Mouse (Mus musculus): ENCODE measurements at regions not wholly inside any gene's neighbourhood (a gene's known extent, or its start where the extent isn't known, plus 50 kb on each side); places are given as distances from the start of the nearest gene placed in this dataset.

DNA sequence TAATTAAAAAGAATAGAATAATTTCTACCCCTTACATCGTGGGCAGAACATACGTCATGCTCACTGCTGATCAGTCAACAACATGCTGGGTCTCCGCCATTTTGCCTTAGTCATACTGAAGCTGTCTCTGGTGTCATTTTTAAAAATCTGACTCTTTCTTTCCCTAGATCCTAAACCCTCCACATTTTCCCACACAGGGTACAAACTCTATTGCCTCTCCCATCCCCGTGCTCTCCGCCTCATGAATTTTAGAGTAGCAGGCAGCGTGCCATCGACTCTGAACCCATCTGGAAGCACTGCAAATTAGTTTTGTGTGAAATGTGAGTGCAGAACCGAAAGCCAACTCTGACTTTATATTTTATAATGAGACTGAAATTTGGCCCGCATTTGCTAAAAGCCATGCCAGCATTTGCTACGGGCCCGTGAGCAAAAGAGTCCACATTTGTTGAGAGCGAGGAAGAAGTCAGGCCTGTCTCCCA, 518.5 kb upstream of the Tbl1xr1 start:
- H3K4me2 ChIP-seq (ENCODE audit: low read depth) = no peak overlapping the region
- no peaks in the 10 kb centered on the region for H3K27me3 ChIP-seq (ENCODE audit: control insufficient read depth, insufficient read depth, insufficient read length)
- no peaks in the 10 kb centered on the region for H3K36me3 ChIP-seq (ENCODE audit: control insufficient read depth, insufficient read depth)
- H3K4me3 ChIP-seq = no peak overlapping the region
- TF ChIP-seq MYOD1 (IDR thresholded peaks at IDR 0.05; ENCODE audit: control insufficient read depth in 1 of 3, insufficient read length in 2 of 3, low read depth in 2 of 3) = no peak
- TF ChIP-seq MYOG (IDR thresholded peaks at IDR 0.05; ENCODE audit: control insufficient read depth in 1 of 3, insufficient read depth in 1 of 3, insufficient read length in 2 of 3, low read depth in 2 of 3) = no peak
- TF ChIP-seq USF1 (IDR thresholded peaks at IDR 0.05; ENCODE audit: low read depth) = no peak
- TF ChIP-seq POLR2A (IDR thresholded peaks at IDR 0.05; ENCODE audit: insufficient read length, low read depth) = no peak
- no peak for TF ChIP-seq SRF (IDR thresholded peaks at IDR 0.05; ENCODE audit: control insufficient read depth, insufficient read length, low read depth)
- no peak for TF ChIP-seq CEBPB (IDR thresholded peaks at IDR 0.05; ENCODE audit: insufficient read depth, poor library complexity, severe bottlenecking)
- no peak for TF ChIP-seq REST (IDR thresholded peaks at IDR 0.05; ENCODE audit: insufficient read depth, insufficient read length)
- no peak for TF ChIP-seq MAX (IDR thresholded peaks at IDR 0.05; ENCODE audit: low read depth)
- no peak for TF ChIP-seq TCF12 (IDR thresholded peaks at IDR 0.05; ENCODE audit: insufficient read depth, poor library complexity, severe bottlenecking)
- no peak for TF ChIP-seq POLR2AphosphoS2 (IDR thresholded peaks at IDR 0.05; ENCODE audit: insufficient read length, low read depth)
- TF ChIP-seq TCF3 (IDR thresholded peaks at IDR 0.05; ENCODE audit: insufficient read length, low read depth) = no peak
- TF ChIP-seq E2F4 (IDR thresholded peaks at IDR 0.05; ENCODE audit: insufficient read depth) = no peak
- no peak overlapping the region for H3ac ChIP-seq (ENCODE audit: control insufficient read depth, insufficient read length)
- no peaks in the 10 kb centered on the region for H3K79me2 ChIP-seq (ENCODE audit: control insufficient read depth, insufficient read depth)

DNA sequence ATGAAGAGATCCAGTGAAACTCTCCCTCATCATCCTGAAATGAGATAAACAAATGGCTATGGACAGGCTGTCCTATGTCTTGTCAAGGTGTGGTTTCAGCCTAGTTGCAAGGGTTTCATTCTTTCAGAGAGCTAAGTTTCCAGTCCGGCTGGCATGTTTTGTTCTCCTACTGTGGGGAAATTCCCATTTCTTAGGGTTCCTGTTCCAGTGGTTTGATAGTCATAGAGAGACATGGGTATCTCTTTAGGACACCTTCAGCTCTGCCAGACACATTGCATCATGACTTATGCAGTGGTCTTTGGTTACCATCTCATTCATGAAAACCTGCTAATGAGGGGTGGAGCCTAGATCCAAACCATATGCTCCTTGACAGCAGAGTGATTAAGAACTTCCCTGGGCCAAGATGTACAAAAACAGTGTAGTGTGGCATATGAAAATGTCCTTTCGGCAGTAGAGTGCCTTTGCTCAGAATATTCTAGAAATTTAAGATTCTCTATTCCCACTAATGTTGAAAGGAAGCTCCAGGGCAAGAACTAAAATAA, 513.6 kb upstream of the Tbl1xr1 start:
- Histone ChIP-seq H3K4me3 (no peak overlapping the region), H3K4me2 (ENCODE audit: low read depth) (no peak overlapping the region), H3ac (ENCODE audit: control insufficient read depth, insufficient read length) (no peak overlapping the region), H3K36me3 (ENCODE audit: control insufficient read depth, insufficient read depth) (no peaks in the 10 kb centered on the region), H3K27me3 (ENCODE audit: control insufficient read depth, insufficient read depth, insufficient read length) (no peaks in the 10 kb centered on the region), H3K79me2 (ENCODE audit: control insufficient read depth, insufficient read depth) (no peaks in the 10 kb centered on the region)
- no peak for TF ChIP-seq SRF (IDR thresholded peaks at IDR 0.05; ENCODE audit: control insufficient read depth, insufficient read length, low read depth)
- no peak for TF ChIP-seq TCF12 (IDR thresholded peaks at IDR 0.05; ENCODE audit: insufficient read depth, poor library complexity, severe bottlenecking)
- no peak for TF ChIP-seq USF1 (IDR thresholded peaks at IDR 0.05; ENCODE audit: low read depth)
- no peak for TF ChIP-seq TCF3 (IDR thresholded peaks at IDR 0.05; ENCODE audit: insufficient read length, low read depth)

DNA sequence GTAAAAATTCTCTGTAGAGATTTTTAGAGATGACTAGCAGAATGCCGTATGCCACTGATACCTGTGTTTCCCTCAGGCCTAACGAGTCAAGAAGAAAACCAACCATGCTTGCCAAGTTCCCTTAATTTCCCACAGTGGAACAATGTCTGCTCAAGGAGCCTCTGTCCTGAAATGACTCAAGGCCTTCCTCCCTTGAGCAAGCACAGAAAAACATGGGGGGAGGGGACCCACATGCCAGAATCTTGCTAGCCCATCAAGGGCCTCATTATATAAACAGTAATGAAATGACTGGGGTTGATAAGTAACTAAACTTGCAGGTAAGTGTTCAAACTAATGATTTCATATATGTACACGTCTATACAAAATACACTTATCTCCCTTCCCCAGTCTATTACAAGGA, 513.0 kb upstream of the Tbl1xr1 start:
- no peaks in the 10 kb centered on the region for H3K36me3 ChIP-seq (ENCODE audit: control insufficient read depth, insufficient read depth)
- H3K27me3 ChIP-seq (ENCODE audit: control insufficient read depth, insufficient read depth, insufficient read length) = no peaks in the 10 kb centered on the region
- no peaks in the 10 kb centered on the region for H3K79me2 ChIP-seq (ENCODE audit: control insufficient read depth, insufficient read depth)
- H3K4me3 ChIP-seq = no peak overlapping the region
- H3ac ChIP-seq (ENCODE audit: control insufficient read depth, insufficient read length) = no peak overlapping the region
- no peak overlapping the region for H3K4me2 ChIP-seq (ENCODE audit: low read depth)
- TF ChIP-seq POLR2AphosphoS2 (IDR thresholded peaks at IDR 0.05; ENCODE audit: insufficient read length, low read depth) (no peak), SRF (IDR thresholded peaks at IDR 0.05; ENCODE audit: control insufficient read depth, insufficient read length, low read depth) (no peak), USF1 (IDR thresholded peaks at IDR 0.05; ENCODE audit: low read depth) (no peak), MYOG (IDR thresholded peaks at IDR 0.05; ENCODE audit: control insufficient read depth in 1 of 3, insufficient read depth in 1 of 3, insufficient read length in 2 of 3, low read depth in 2 of 3) (no peak), REST (IDR thresholded peaks at IDR 0.05; ENCODE audit: insufficient read depth, insufficient read length) (no peak), POLR2A (IDR thresholded peaks at IDR 0.05; ENCODE audit: insufficient read length, low read depth) (no peak), CEBPB (IDR thresholded peaks at IDR 0.05; ENCODE audit: insufficient read depth, poor library complexity, severe bottlenecking) (no peak)

DNA sequence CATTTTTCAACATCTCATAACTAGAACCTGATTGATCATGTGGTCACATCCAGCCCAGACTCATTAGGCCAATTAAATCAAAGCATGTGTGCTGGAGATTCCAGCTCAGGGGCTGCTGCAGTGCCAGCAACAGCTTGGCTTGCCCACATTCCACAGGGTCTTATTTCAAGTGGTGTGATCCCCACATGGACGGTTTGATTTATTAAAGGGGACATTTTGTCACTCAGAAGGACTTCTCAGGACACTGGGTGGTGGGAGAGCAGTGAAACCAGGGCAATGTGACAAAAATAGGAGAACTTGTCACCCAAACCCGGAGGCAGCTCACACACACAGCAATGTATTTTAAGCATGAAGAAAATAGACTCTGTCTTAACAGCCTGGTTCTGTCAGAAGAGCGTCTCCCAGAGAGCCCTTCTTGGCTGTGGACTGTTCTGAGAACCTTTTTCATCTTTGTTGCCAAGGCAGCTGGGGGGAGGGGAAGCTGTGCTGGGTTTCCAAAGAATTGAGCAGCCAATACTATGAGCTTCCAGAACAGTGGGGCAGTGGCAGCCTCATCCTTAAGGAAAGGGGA, 512.2 kb upstream of the Tbl1xr1 start:
- Histone ChIP-seq H3K4me2 (ENCODE audit: low read depth) (peak overlapping the region; percentile 57), H3K27me3 (ENCODE audit: control insufficient read depth, insufficient read depth, insufficient read length) (no peaks in the 10 kb centered on the region), H3K4me3 (no peak overlapping the region), H3ac (ENCODE audit: control insufficient read depth, insufficient read length) (no peak overlapping the region), H3K36me3 (ENCODE audit: control insufficient read depth, insufficient read depth) (no peaks in the 10 kb centered on the region), H3K79me2 (ENCODE audit: control insufficient read depth, insufficient read depth) (no peaks in the 10 kb centered on the region)
- TF ChIP-seq TCF12 (IDR thresholded peaks at IDR 0.05; ENCODE audit: insufficient read depth, poor library complexity, severe bottlenecking) (no peak), REST (IDR thresholded peaks at IDR 0.05; ENCODE audit: insufficient read depth, insufficient read length) (no peak), MAX (IDR thresholded peaks at IDR 0.05; ENCODE audit: low read depth) (no peak), SRF (IDR thresholded peaks at IDR 0.05; ENCODE audit: control insufficient read depth, insufficient read length, low read depth) (no peak), MYOG (IDR thresholded peaks at IDR 0.05; ENCODE audit: control insufficient read depth in 1 of 3, insufficient read depth in 1 of 3, insufficient read length in 2 of 3, low read depth in 2 of 3) (peak in 1 of 3 experiments; percentile 63), E2F4 (IDR thresholded peaks at IDR 0.05; ENCODE audit: insufficient read depth) (no peak), MYOD1 (IDR thresholded peaks at IDR 0.05; ENCODE audit: control insufficient read depth in 1 of 3, insufficient read length in 2 of 3, low read depth in 2 of 3) (peak in 1 of 3 experiments; percentile 13), USF1 (IDR thresholded peaks at IDR 0.05; ENCODE audit: low read depth) (peak; percentile 22), TCF3 (IDR thresholded peaks at IDR 0.05; ENCODE audit: insufficient read length, low read depth) (no peak), POLR2A (IDR thresholded peaks at IDR 0.05; ENCODE audit: insufficient read length, low read depth) (no peak), CEBPB (IDR thresholded peaks at IDR 0.05; ENCODE audit: insufficient read depth, poor library complexity, severe bottlenecking) (no peak), POLR2AphosphoS2 (IDR thresholded peaks at IDR 0.05; ENCODE audit: insufficient read length, low read depth) (no peak)
